Mouse (Mus musculus) embryo, embryonic 10.5 days (tissue): ENCODE data around the gene Runx2.

Experiments
- DNase-seq: peaks from one replicate; pipeline ENCODE4 v3.0.0-alpha.2; 2015; ENCODE audit warnings: low spot score

The Runx2 gene

DNA sequence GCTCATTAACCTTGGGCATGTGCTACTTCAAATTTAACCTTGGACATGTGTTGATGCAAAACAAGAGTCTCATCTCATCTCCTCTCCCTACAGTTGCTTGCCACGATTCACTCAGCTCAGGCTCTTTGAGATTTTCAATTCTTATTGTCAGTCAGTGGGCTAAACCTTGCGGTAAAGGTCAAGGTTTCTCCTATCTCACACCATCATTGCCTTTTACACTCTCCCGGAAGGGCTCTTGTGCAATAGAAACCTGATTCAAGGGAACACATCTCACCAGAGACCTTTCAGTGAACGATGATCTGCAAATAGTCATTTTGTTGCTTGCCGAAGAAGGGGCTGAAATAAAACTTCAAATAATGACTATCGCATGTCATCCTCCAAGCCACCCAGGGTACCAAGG is 354.4 kb downstream of the Runx2 start:
- no peak for DNase-seq

DNA sequence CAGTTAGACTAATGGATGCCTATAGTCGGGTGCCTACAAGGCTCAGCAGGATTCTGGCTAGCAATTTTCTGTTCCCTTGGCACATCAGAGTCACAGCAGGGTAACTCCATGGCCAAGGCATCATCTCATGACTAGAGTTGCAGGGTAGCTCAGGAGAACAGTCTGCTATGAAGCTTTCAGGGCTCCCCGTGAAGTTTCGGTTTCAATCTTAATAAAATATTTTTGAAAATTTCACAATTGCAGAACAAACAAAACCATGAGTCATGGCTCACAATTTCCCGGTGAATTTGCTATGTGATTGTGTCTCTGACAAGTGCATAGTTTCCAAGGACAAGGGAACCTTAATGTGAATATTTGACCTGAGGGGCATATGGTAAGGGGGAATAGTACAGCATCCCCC is 355.6 kb downstream of the Runx2 start:
- no peak for DNase-seq

DNA sequence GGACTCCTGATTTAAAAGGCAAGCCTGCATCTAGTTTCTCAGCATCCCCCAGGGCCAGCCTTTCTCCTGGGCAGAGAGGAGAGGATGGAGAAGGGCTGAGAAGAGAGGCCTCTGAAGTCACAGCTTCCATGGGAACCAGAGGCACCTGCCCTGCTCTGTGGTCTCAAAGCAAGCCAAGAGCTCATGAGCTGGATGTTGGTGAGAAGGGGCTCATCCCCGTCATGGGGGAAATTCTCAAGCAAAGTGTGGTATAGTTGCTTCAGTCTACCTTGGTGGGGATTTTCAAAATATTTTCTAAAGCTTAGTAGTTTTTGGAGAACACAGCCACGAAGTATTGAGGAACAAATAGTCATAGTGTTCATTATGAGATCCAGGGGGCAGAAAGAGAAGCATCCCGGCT is 357.9 kb downstream of the Runx2 start:
- DNase-seq: no peak

DNA sequence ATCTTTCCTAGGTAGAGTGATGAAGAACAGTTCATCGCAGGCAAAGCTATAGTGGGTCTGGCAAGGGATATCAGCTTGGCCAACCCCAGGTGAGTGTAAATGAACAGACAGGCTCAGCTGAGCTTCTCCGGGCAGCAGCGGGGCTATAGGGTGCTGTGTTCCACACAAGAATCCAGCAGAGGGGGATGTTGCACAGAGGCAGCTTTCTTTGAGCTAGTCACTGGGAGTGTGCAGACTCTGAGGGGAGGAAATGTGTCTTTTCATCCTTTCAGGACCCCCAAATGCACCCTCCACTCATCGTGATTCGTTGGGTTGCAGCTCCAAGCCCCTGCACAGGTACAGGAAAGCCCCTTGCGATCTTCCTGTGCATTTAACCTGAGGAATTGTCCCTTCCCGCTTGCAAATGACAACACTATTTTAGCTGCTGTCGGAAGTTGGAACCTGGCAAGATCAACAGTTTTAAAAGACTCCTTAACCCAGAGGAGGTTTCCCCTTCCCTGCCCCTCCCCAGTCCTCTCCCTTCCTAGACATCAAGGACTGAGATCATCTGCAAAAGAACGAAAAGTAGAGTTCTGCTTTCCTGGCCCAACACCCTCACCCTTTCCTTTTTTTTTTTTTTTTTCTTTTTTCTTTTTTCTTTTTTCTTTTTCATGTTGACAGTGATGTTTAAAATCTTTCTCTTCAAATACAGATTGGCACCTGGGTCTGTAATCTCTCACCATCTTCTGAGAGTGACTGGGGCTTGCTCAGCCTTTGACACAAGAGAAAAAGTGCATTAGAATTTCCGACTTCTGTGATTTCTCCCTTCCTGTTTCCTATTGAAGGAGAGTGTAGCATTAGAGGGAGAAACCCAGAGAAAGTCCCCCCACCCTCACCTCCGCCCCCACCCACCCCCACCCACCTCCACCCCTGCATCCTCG is 358.7 kb downstream of the Runx2 start:
- peak; percentile 86 for DNase-seq

DNA sequence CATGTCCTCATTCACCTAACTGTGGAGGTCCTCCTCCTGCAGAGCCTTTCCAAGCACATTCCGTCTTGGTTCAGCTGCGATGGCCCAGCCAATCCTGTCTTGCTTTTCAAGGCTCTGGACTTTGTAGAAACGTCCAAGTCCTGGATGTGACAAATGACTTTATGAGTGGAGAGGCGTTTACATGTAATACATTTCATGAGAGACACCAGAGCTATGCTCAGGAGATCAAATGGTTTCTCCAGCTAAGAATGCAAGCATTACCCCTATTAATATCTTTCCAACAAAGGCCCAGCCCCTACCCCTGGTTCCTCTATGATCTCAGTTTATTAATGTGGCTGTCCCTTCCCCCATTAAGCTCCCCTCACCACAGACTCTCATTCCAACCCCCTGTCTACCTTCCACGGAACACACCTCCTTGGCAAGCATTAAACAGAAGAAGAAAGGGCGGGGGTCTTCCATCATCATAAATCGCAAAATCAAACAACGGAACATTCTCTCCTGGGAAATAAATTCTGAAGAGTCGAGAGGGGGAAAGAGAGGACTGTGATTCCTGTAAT is 364.6 kb downstream of the Runx2 start:
- DNase-seq: no peak
